Mouse (Mus musculus) granulocyte monocyte progenitor cell, adult 5-6 weeks (primary cell): ENCODE results near the gene Cavin1. TPM values are rescaled to one million over a fixed set of nuclear protein-coding genes. Genes with fewer than 3 reads are reported as not detected.

Source experiments
- ATAC-seq: replicated peaks from 2 replicates; pipeline ENCODE4 v1.8.0; 2016; ENCODE audit warnings: mild to moderate bottlenecking, moderate TSS enrichment, inconsistent platforms; ENCODE audit not compliant: poor library complexity, severe bottlenecking
- total RNA-seq, 2 experiments: library from RNA; stranded (forward) in 1 of 2; stranded (reverse) in 1 of 2; fragments of 200-712, 200-1000 nt in 1 of 2; fragments of >200 nt in 1 of 2; fragmentation: Nextera tagmentation in 1 of 2; gene quantifications; 2 replicates each; pipeline ENCODE4 v1.2.3; 2014 to 2017

The Cavin1 gene
- total RNA-seq, 2 experiments from 2014 or later: 0.93 to 1.1 TPM

DNA sequence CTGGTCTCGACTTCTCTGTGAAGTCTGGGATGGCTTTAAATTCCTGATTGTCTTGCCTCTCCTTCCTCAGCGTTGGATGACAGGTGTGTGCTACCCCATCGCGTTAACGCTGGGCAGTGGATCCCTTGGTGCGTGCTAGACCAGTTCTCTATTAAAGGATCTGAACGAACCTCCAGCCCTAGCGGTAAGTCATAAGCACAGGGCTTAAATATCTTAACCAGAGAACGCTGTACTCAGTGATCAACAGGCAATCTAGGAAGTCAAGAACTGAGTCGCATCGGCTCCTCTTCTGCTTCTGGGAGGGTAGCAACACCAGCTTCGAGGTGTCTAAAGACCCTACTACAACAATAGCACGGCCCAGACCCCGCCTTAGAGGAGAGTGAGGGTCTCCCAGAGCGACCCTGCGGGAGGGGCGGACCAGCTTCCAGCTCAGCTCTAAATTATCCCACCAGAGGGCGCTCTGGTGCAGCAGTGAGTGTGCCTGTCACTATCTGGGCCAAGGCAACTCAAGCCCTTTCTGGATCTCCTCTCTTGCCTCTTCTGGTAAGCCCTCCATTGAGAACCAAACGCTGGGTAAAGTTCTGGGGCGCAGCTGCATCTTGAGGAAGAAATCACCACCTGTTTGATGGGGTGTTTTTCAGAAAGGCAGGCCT is 12.6 kb upstream of the Cavin1 start:
- peak; percentile 79 for ATAC-seq

DNA sequence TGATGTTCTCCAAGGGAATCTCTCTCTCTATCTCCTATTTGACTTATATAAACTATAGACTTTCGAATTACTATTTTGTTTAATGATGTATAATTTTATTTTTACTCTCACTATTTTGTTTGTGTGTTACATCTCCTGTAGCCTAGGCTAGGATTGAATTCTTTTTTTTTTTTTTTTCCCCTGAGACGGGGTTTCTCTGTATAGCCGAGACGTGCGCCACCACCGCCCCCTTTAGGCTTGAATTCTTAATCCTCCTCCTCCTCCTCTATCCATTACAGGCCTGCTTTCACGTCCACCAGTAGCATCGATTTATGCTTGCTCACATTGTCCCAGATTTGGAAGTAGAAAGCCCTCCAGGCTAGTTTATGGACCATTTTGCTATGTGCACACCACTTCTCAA is 11.4 kb upstream of the Cavin1 start:
- no peak for ATAC-seq

DNA sequence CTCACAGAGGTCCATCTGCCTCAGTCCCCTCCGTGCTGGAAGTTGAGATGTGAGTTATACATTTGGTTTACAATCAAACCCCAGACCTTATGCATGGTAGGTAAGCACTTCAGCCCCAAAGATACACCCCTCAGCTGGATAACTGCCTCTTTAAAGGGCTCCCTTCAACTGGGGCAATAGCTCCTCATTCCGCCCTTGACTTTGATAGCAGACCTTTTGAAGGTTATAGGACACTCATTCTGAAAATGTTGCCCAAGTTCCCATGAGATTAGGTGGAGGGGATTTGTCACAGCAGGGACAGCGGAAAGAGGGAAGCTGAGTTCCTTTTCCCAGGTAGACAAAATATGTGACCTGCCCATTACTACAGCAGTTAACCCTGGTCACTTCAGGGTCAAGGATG is 10.5 kb upstream of the Cavin1 start:
- ATAC-seq: no peak

DNA sequence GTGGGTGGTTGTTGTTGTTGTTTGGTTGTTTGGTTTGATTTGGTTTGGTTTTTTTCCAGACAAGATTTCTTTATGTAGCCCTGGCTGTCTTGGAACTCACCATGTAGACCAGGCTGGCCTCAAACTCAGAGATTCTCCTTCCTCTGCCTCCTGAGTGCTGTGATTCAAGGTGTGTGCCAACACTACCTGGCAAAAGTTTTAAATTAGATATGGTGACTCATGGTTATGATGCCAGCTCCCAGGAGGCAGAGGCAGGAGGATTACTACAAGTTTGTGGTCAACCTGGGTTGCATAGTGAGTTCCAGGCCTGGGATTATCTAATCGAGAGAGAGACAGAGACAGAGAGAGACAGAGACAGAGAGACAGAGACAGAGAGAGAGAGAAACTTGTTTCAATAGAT is 9.8 kb upstream of the Cavin1 start:
- ATAC-seq: no peak

DNA sequence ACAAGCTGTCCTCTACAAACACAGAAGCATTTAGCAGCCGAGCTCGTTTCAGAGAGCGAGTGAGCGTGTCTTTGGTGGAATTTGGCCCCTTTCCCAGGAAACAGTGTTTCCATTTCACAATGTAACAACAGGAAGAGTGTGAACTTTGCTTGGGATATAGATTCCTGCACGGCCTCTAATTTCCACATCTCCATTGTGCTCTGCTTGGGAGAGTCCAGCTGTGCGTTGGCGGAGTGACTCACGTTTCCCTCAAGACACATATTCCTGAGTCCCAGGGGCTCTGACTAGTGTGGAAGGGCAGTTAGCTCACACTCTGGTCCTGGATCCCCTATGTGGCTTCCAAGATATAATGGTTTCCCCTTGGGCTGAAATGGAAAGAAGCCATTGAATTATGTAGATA is 9.2 kb upstream of the Cavin1 start:
- no peak for ATAC-seq

DNA sequence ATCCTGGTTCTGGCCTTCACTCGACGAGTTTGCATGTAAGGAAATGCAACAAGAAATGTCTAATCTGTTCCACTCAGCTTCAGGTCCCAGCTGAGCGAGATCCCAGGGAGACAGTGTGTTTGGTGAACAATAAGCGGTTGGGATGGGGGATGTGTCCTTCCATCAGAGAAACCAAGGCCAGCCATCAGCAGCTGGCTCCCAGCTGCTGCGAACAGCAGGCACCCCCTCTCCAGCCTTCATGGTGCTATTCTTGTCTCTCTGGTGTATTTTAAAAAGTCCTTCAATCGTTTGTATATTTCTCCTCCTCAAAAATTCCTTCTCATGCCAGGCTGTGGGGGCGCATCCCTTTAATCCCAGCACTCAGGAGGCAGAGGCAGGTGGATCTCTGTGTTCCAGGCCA is 4.6 kb upstream of the Cavin1 start:
- no peak for ATAC-seq

DNA sequence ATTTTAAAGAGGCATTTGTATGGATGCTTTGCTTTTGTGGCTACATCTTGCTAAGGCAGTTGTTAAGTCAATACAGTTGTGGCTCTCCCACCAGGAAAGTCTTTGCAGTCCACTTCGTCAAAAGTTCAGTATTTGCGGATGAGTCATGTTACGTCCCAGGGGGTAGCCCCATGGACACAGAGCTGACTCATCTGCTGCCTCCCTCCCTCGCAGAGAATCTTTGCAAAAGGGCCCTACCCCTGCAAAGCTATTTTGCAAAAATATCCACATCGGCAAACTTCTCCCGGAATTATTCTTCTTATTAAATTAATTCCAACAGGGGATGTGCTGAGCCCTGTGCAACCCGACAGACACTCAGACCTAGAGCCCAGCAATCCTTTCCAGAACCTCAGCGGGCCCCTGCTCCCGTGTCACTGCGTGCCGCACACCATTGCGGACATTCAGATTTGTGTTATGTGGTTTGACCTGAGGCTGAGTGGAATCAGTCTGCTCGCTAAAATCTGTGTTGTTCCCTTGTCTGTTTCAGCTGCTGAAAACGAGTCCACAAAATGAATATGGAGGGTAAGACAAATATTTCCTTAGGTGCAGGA is 3.8 kb upstream of the Cavin1 start:
- no peak for ATAC-seq

DNA sequence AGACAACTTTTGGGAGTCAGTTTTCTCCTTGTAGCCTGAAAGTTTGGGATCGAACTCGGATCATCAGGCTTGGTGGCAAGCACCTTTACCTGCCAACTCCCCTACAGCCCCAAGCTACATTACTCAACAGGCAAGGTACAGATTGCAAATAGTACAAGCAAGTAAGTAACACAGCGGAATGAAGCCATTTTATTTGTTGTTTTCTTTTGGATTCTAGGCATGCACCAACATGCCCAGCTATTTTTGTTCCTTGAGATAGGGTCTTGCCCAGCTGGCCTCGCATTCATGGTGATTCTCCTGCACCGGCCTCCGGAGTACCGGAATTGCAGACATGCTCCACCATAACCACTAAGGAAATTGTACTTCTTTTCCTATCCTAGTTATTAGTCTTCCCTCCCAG is 2.6 kb upstream of the Cavin1 start:
- ATAC-seq: no peak

DNA sequence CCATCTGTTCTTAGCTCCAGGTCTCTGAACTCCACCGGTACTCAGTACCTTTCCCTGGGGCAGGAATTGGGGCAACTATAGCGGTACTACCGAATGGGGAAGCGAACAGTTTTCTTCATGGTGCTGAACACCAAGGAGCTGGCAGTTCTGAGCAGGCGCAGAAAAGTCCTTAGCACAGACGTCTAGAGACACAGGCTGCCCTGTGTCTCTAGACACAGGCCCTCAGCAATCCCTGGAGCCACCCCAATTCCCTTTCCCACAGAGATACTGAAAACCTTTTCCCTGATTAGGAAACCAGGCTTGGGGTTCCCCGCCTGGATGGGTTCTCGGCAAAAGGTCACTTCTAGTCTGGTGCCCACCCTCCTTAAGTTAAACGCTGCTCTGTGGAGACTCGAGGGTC is 768 bp upstream of the Cavin1 start:
- no peak for ATAC-seq

DNA sequence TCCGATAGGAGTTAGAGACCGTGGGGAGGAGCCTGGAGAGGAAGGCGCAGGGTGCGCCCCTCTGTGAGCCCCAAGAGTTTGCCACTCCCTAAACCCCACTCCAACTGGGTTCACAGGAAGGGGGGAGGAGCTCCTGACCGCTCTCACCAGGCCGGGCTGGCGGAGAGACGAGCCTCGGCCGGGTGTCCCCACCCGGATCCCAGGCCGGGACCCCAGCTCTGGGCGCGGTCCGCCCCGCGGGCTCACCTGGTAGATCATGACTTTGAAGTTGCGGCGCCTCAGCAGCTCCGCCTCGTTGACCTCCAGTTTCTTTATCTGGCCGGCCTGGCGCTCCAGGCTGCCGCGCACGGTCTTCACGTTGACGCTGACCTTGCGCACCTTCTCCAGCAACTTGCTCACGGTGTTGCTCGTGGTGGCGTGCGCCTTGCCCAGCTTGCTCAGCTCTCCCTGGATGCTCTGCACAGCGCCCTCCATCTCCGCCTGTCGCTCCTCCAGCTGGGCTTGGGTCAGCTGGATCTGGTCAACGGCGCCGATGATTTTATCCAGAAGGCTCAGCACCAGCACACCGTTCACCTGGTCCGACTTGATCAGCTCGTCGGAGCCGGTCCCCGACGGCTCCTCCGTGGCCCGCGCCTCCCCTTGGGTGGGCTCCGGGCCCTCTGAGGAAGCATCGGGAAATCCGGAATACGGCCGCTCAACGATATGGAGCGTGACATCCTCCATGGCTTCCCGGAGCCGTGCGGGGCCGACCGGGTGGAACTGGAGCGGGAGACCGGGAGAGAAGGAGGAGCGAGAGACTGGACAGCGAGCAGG is 737 bp downstream of the Cavin1 start:
- ATAC-seq: peak; percentile 54

DNA sequence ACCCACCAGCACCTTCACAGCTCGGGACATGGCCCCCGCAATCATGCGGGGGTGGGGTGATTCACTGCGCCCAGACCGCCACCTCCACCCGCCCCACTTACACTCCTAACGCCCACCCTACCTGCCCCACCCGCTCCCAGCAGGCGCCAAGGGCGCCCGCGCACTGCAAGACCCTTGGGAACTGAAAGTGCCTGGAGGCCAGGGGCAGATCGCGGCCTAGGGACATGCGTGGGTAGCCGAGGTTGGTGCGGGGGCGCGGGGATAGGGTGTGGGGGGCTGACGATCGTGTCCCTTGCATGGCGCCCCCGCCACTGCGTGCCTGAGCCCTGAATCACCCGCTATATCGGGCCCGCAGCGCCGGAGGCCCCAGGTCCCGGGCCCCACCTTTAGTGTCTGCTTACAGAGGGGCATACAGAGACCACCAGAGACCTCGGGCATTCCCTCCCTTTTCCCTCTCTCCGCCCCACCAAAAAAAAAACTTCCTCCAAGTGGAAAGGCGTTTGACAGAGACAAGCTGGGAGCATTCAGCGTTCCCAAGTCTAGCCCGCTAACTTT is 1.4 kb downstream of the Cavin1 start:
- ATAC-seq: 0 out of 2 replicates have a peak, but pooled peaks have one; percentile 16

DNA sequence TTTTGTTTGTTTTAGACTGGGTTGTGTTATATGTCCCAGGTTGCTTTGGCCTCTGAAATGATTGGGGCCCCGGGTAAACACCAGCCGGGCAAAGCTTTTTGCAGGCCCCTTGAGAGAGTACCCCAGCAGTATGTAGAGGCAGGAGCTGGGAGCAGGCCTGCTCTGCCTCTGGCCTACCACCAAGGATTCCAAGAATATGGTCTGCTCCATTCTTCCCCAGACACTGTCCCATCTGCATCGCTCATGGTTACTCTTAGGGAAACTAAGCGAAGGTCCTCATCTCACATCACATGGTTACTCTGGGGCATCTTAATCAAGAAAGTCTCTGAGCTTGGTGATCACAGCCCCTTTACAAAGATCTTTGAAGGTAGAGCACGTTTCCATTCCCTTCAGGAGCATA is 2.2 kb downstream of the Cavin1 start:
- no peak for ATAC-seq

DNA sequence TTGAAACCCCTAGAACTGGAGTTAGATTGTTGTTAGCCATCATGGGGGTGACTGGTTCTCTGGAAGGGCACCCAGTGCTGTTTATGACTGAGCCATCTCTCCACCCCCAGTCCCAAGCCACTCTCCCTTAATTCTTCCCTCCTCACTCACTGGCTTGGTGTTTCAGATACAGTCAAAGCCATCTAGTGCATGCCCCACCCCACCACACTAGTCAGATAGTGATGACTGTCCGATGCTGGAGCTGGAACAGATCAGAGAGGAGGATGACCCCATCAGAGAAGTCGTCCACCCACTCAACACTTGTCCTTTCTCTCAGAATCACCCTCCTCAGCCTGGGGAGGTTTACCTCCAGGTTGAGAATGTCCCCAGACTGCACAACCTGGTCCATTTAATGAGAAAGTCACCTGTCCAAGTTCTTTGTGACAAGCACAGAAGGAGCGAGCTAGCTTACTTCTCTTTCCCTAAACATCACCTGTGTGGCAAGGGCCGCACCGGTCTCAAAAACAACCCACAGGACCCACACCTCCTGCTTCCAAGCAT is 2.7 kb downstream of the Cavin1 start:
- no peak for ATAC-seq

DNA sequence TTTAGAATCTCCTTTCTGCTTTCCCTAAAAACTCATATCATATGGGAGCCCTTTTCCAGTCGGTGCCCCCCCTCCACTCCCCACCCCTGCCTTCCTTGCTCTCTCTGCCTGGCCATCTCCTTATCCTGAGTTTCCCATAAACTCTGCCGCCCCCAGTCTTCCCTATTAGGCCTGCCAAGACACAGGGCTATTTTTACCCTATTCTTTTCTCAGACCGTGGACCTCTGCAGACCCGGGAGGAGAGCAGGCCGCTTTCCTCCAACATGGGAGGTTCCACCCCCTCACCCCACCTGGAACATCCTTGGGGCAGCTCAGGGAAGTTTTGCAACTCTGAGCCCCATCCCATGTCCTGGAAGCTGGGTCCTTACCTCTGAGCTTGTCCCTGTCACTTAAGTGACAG is 3.3 kb downstream of the Cavin1 start:
- ATAC-seq: no peak

DNA sequence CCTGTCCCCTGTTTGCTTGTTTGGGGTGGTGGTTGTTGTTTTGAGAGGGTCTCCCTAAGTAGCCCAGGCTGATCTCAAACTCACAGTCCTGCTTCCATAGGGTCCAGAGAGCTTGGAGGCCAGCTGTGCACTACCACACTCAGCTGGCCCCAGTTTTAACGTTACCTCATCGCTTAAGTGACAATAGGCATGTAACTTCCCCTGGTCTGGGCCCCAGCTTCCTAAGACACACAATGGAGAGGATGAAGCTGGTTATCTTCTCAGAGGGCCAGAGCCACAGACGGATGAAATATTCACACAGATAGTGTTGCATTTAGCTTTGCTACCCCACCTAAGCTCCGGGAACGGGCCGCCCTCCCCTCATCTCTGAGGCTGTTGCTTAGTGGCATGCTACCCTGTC is 4.9 kb downstream of the Cavin1 start:
- no peak for ATAC-seq

DNA sequence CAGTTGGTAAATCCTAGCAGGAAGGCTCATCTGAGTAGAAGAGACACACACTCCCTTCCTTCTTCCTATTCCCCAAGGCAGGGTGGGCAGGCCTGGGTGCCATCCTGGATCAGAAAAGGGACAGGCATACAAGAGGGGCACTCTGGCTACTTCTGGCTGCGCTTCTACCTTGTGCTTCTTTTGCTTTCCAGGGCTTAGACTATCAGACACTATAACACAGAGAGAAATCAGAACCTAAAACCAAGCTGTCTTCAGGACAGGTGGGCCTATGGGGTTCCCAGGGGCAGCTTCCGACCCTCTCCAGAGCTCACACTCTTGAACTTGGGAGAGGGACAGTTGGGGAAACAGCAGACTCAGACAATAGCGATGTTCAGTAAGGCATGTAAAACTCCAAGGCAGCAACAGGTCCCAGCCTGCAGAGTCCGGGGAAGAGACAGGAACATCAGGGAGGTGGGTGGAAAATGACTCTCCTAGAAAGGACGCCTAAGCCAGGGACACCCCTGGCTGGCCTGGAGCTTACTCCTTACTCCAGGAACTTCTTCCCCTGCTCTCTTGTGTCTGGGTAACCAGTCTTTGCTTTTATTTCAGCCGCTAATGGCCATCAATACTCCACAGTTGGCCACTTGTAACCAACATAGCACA is 5.7 kb downstream of the Cavin1 start:
- no peak for ATAC-seq

DNA sequence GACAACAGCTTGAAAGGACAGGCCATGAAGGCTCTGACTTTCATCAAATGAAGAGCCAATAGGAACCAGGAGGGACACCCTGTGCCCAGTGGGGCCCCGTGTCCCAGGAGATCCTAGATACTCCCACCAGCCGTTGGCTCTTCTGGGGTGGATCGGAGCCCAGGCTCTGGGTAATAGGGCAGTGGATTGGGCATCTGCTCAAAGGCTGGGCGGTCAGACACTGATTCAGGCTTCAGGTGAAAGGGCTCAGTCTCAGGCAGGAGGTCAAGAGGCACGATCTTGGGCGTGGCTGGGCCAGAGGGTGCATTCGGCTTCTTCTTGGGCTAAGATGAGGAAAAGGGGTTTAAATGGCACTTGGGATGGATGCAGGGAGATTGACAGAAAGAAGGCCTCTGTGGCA is 6.5 kb downstream of the Cavin1 start:
- no peak for ATAC-seq

DNA sequence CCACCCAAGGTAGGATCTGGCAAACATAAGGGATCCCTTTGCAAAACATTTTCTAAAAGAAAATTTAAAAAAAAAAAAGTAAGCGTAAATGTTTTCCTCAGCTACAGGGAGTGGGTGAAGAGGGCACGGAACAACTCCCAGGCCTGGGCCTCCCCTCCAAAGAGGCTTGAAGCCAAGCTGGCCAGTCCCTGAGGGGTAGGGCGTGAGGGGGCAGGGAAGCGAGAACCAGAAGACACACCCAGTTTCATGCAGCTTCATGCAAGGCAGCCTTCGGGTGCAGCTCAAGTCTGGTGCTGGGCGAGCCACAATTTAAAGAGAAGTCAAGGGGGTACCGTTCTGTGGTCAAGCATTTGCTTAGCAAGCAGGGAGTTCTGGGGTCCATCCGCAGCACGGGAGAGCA is 7.0 kb downstream of the Cavin1 start:
- no peak for ATAC-seq

DNA sequence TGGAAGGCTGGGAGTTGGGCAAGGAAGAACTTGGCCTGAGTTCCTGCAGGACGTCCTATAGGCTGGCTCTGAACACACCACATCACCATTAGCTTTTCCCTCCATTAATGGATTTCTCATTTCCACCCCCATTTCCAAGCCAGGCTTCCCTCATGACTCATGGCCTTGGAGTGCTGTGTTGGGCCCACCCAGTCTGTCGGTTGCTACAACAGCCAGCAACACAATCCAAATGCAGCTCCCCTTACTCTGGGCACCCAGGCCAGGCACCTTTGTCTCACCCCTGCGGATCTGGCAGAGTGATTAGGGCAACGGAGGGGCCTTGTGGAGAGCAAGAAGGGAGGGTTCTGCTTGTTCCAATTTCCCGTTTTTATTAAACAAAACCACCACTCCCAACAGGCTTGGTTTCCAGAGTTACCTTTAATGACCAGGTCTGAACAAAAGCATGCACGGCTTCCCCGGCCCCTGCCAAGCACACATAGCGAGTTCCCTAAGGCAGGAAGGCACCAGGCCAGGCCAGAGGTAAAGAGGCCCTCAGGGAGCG is 8.2 kb downstream of the Cavin1 start:
- no peak for ATAC-seq

DNA sequence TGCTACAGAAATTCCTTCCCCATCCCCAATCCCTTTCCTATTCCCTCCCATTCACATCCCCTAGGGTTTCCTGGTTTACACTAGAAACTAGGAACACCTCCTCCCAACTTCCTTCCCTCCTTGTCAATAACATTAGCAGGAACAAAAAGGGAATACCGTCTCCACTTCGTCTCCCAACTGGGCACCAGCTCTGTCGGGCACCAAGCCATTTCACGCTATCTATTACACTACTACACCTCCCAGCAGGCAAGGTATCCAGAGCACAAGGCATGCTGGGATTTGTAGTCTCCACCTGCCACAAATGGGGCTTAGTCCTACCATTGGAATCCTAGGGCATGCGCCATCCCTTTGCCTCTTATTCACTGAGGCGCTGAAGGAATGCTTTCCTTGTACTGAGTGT is 10.1 kb downstream of the Cavin1 start:
- ATAC-seq: no peak
